Mouse (Mus musculus) c-Kit-positive CD71-positive TER-119-negative erythroid progenitor cells, embryonic 14.5 days (primary cell): ENCODE results near the gene Pten.

ENCODE experiments used
- DNase-seq: peaks from one replicate; pipeline ENCODE4 v3.0.0-alpha.2; 2013; ENCODE audit warnings: low read depth

Pten gene

GRCm38 (mm10) chr19:32756900-32757725 lies at the start of gene Pten:
Gene Pten, plus strand, starts transcription at chr19:32757497.
- DNase-seq: peak; percentile 79

- DNase-seq: no peak
Observed at GRCm38 (mm10) chr19:32708996-32709395, 48.3 kb upstream of the Pten start.

GRCm38 (mm10) chr19:32710288-32710687 lies 47.0 kb upstream of the Pten start:
- DNase-seq: peak; percentile 37

GRCm38 (mm10) chr19:32711761-32712541 lies 45.3 kb upstream of the Pten start:
- DNase-seq: peak; percentile 66

- DNase-seq: peak; percentile 72
Observed at GRCm38 (mm10) chr19:32712588-32713042, 44.7 kb upstream of the Pten start.

GRCm38 (mm10) chr19:32713471-32713870 lies 43.8 kb upstream of the Pten start:
- no peak for DNase-seq

- DNase-seq: peak; percentile 58
Observed at GRCm38 (mm10) chr19:32715201-32715600, 42.1 kb upstream of the Pten start.

- no peak for DNase-seq
Observed at GRCm38 (mm10) chr19:32715681-32716080, 41.6 kb upstream of the Pten start.

- DNase-seq: no peak
Observed at GRCm38 (mm10) chr19:32717590-32717989, 39.7 kb upstream of the Pten start.

GRCm38 (mm10) chr19:32720319-32720718 lies 37.0 kb upstream of the Pten start:
- no peak for DNase-seq

- no peak for DNase-seq
Observed at GRCm38 (mm10) chr19:32723817-32724216, 33.5 kb upstream of the Pten start.

- no peak for DNase-seq
Observed at GRCm38 (mm10) chr19:32726451-32727325, 30.6 kb upstream of the Pten start.

GRCm38 (mm10) chr19:32729785-32730184 lies 27.5 kb upstream of the Pten start:
- no peak for DNase-seq

- no peak for DNase-seq
Observed at GRCm38 (mm10) chr19:32732922-32733321, 24.4 kb upstream of the Pten start.

GRCm38 (mm10) chr19:32737844-32738243 lies 19.5 kb upstream of the Pten start:
- no peak for DNase-seq

- DNase-seq: no peak
Observed at GRCm38 (mm10) chr19:32739686-32740085, 17.6 kb upstream of the Pten start, which contains the start of gene Atad1. Gene Atad1, minus strand, starts transcription at chr19:32739786.

- no peak for DNase-seq
Observed at GRCm38 (mm10) chr19:32740641-32741345, 16.5 kb upstream of the Pten start.

- peak; percentile 14 for DNase-seq
Observed at GRCm38 (mm10) chr19:32749425-32749824, 7.9 kb upstream of the Pten start.

GRCm38 (mm10) chr19:32752357-32752756 lies 4.9 kb upstream of the Pten start:
- no peak for DNase-seq

- DNase-seq: no peak
Observed at GRCm38 (mm10) chr19:32753386-32753785, 3.9 kb upstream of the Pten start.
